Mouse (Mus musculus): ENCODE measurements around the gene Mgp. TPM values are rescaled to one million over a fixed set of nuclear protein-coding genes. Genes with fewer than 3 reads are reported as not detected.

The Mgp gene
- polyA plus RNA-seq, 1 experiment, result 472 TPM

DNA sequence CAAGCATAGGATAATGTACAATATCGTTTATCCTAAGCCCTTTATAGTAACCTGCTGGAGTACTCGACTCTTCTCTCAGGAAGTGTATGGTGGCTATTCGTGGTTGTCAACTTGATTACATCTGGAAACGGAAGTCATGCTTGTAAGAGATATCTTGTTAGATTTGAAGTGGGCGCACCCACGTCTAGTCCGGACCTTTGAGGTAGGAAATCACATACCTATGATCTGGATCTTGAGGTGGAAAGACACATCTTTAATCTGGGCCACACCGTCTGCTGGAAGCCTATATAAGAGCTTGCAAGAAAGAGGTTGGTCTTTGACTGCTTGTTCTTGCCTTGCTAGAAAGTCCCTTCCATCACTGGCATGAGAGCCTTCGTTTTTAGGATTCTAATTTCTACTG, 26.9 kb upstream of the Mgp start:
- no peak overlapping the region for H3ac ChIP-seq (ENCODE audit: control insufficient read depth, insufficient read length, low read depth)
- TF ChIP-seq MAX (IDR thresholded peaks at IDR 0.05) (no peak), CEBPB (IDR thresholded peaks at IDR 0.05; ENCODE audit: low read depth) (no peak), USF1 (IDR thresholded peaks at IDR 0.05; ENCODE audit: low read depth) (no peak), MYOG (IDR thresholded peaks at IDR 0.05; ENCODE audit: control insufficient read depth, extremely low read depth, insufficient read length) (no peak), FOSL1 (IDR thresholded peaks at IDR 0.05; ENCODE audit: insufficient read depth, low read length, poor library complexity, severe bottlenecking) (no peak), MYOD1 (IDR thresholded peaks at IDR 0.05; ENCODE audit: control insufficient read depth, insufficient read length, low read depth) (no peak), CTCF (IDR thresholded peaks at IDR 0.05; ENCODE audit: control insufficient read depth, insufficient read depth, insufficient read length) (no peak)
- no peaks in the 10 kb centered on the region for H3K27me3 ChIP-seq (ENCODE audit: control insufficient read depth, insufficient read depth, insufficient read length)
- no peak overlapping the region for H3K4me3 ChIP-seq (ENCODE audit: insufficient read depth, poor library complexity, severe bottlenecking)
- no peaks in the 10 kb centered on the region for H3K79me3 ChIP-seq (ENCODE audit: low read depth)
- H3K36me3 ChIP-seq (ENCODE audit: control insufficient read depth, insufficient read depth), result no peaks in the 10 kb centered on the region
- H3K79me2 ChIP-seq (ENCODE audit: control insufficient read depth, insufficient read depth), result no peaks in the 10 kb centered on the region

- TF ChIP-seq CTCF (IDR thresholded peaks at IDR 0.05; ENCODE audit: control insufficient read depth, insufficient read depth, insufficient read length) (no peak), MYOG (IDR thresholded peaks at IDR 0.05; ENCODE audit: control insufficient read depth, extremely low read depth, insufficient read length) (no peak), MYOD1 (IDR thresholded peaks at IDR 0.05; ENCODE audit: control insufficient read depth, insufficient read length, low read depth) (no peak), FOSL1 (IDR thresholded peaks at IDR 0.05; ENCODE audit: insufficient read depth, low read length, poor library complexity, severe bottlenecking) (no peak), CEBPB (IDR thresholded peaks at IDR 0.05; ENCODE audit: low read depth) (no peak), USF1 (IDR thresholded peaks at IDR 0.05; ENCODE audit: low read depth) (no peak), MAX (IDR thresholded peaks at IDR 0.05) (no peak)
These were observed 25.4 kb upstream of the Mgp start for GRCm38 (mm10) chr6:136901010-136901409.

GRCm38 (mm10) chr6:136900369-136901009, 24.9 kb upstream of the Mgp start:
- H3K79me3 ChIP-seq (ENCODE audit: low read depth), result no peaks in the 10 kb centered on the region
- H3ac ChIP-seq (ENCODE audit: control insufficient read depth, insufficient read length, low read depth), result no peak overlapping the region
- no peaks in the 10 kb centered on the region for H3K36me3 ChIP-seq (ENCODE audit: control insufficient read depth, insufficient read depth)
- TF ChIP-seq MYOD1 (IDR thresholded peaks at IDR 0.05; ENCODE audit: control insufficient read depth, insufficient read length, low read depth) (no peak), MYOG (IDR thresholded peaks at IDR 0.05; ENCODE audit: control insufficient read depth, extremely low read depth, insufficient read length) (no peak), CTCF (IDR thresholded peaks at IDR 0.05; ENCODE audit: control insufficient read depth, insufficient read depth, insufficient read length) (no peak), FOSL1 (IDR thresholded peaks at IDR 0.05; ENCODE audit: insufficient read depth, low read length, poor library complexity, severe bottlenecking) (no peak), USF1 (IDR thresholded peaks at IDR 0.05; ENCODE audit: low read depth) (peak; percentile 65)
- no peak overlapping the region for H3K4me3 ChIP-seq (ENCODE audit: insufficient read depth, poor library complexity, severe bottlenecking)
- no peaks in the 10 kb centered on the region for H3K27me3 ChIP-seq (ENCODE audit: control insufficient read depth, insufficient read depth, insufficient read length)
- no peaks in the 10 kb centered on the region for H3K79me2 ChIP-seq (ENCODE audit: control insufficient read depth, insufficient read depth)

More at GRCm38 (mm10) chr6:136901010-136901409, 25.4 kb upstream of the Mgp start:
- Histone ChIP-seq H3K79me2 (ENCODE audit: control insufficient read depth, insufficient read depth) (no peaks in the 10 kb centered on the region), H3K4me3 (ENCODE audit: insufficient read depth, poor library complexity, severe bottlenecking) (no peak overlapping the region), H3K79me3 (ENCODE audit: low read depth) (no peaks in the 10 kb centered on the region), H3K36me3 (ENCODE audit: control insufficient read depth, insufficient read depth) (no peaks in the 10 kb centered on the region), H3K27me3 (ENCODE audit: control insufficient read depth, insufficient read depth, insufficient read length) (no peaks in the 10 kb centered on the region), H3ac (ENCODE audit: control insufficient read depth, insufficient read length, low read depth) (no peak overlapping the region)

- Histone ChIP-seq H3K4me3 (ENCODE audit: insufficient read depth, poor library complexity, severe bottlenecking) (no peak overlapping the region), H3K36me3 (ENCODE audit: control insufficient read depth, insufficient read depth) (no peaks in the 10 kb centered on the region), H3K79me3 (ENCODE audit: low read depth) (no peaks in the 10 kb centered on the region), H3K79me2 (ENCODE audit: control insufficient read depth, insufficient read depth) (no peaks in the 10 kb centered on the region), H3K27me3 (ENCODE audit: control insufficient read depth, insufficient read depth, insufficient read length) (no peaks in the 10 kb centered on the region), H3ac (ENCODE audit: control insufficient read depth, insufficient read length, low read depth) (no peak overlapping the region)
- no peak for TF ChIP-seq MYOD1 (IDR thresholded peaks at IDR 0.05; ENCODE audit: control insufficient read depth, insufficient read length, low read depth)
- TF ChIP-seq CTCF (IDR thresholded peaks at IDR 0.05; ENCODE audit: control insufficient read depth, insufficient read depth, insufficient read length), result no peak
- TF ChIP-seq FOSL1 (IDR thresholded peaks at IDR 0.05; ENCODE audit: insufficient read depth, low read length, poor library complexity, severe bottlenecking), result no peak
- TF ChIP-seq MAX (IDR thresholded peaks at IDR 0.05), result no peak
These were observed 23.3 kb upstream of the Mgp start for GRCm38 (mm10) chr6:136898954-136899353.

- no peaks in the 10 kb centered on the region for H3K79me2 ChIP-seq (ENCODE audit: control insufficient read depth, insufficient read depth)
- no peaks in the 10 kb centered on the region for H3K27me3 ChIP-seq (ENCODE audit: control insufficient read depth, insufficient read depth, insufficient read length)
- no peaks in the 10 kb centered on the region for H3K36me3 ChIP-seq (ENCODE audit: control insufficient read depth, insufficient read depth)
- no peak overlapping the region for H3ac ChIP-seq (ENCODE audit: control insufficient read depth, insufficient read length, low read depth)
- no peak overlapping the region for H3K4me3 ChIP-seq (ENCODE audit: insufficient read depth, poor library complexity, severe bottlenecking)
- H3K79me3 ChIP-seq (ENCODE audit: low read depth), result no peaks in the 10 kb centered on the region
- no peak for TF ChIP-seq MAX (IDR thresholded peaks at IDR 0.05)
- no peak for TF ChIP-seq CTCF (IDR thresholded peaks at IDR 0.05; ENCODE audit: control insufficient read depth, insufficient read depth, insufficient read length)
- TF ChIP-seq MYOD1 (IDR thresholded peaks at IDR 0.05; ENCODE audit: control insufficient read depth, insufficient read length, low read depth), result no peak
- TF ChIP-seq CEBPB (IDR thresholded peaks at IDR 0.05; ENCODE audit: low read depth), result peak; percentile 34
These were observed 22.6 kb upstream of the Mgp start for GRCm38 (mm10) chr6:136898222-136898621.

DNA sequence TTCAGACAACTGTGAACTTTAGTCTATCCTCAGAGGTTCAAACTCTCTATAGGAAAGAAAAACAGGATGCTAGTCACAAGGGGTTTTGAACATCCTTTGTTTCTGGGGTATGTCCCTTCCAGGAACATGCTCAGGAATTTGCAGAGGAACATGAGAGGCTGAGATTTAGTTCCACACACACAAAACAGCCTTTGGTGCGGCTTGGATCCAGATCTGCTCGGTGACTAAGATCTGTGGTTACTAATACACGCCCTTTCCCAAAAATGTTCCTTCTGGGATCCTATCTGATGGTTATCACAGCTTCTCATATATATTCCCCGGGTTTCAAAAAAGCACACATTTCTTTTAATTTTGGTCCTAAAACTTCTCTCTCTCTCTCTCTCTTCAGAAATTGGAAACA, 22.2 kb upstream of the Mgp start:
- Histone ChIP-seq H3K4me3 (ENCODE audit: insufficient read depth, poor library complexity, severe bottlenecking) (no peak overlapping the region), H3ac (ENCODE audit: control insufficient read depth, insufficient read length, low read depth) (no peak overlapping the region), H3K27me3 (ENCODE audit: control insufficient read depth, insufficient read depth, insufficient read length) (no peaks in the 10 kb centered on the region), H3K79me3 (ENCODE audit: low read depth) (no peaks in the 10 kb centered on the region), H3K79me2 (ENCODE audit: control insufficient read depth, insufficient read depth) (no peaks in the 10 kb centered on the region), H3K36me3 (ENCODE audit: control insufficient read depth, insufficient read depth) (no peaks in the 10 kb centered on the region)
- TF ChIP-seq CTCF (IDR thresholded peaks at IDR 0.05; ENCODE audit: control insufficient read depth, insufficient read depth, insufficient read length) (no peak), USF1 (IDR thresholded peaks at IDR 0.05; ENCODE audit: low read depth) (no peak), MAX (IDR thresholded peaks at IDR 0.05) (no peak)
